Mouse (Mus musculus): ENCODE data around the gene Msi1. TPM values are rescaled to one million over a fixed set of nuclear protein-coding genes. Genes with fewer than 3 reads are reported as not detected.

The Msi1 gene
- total and polyA plus RNA-seq, 3 experiments: 3.5 to 5.7 TPM; not detected in 1

GRCm38 (mm10) chr5:115450410-115451317, 21.3 kb downstream of the Msi1 start:
- Histone ChIP-seq H3K9ac (ENCODE audit: control insufficient read depth, low read depth, low read length, poor library complexity, severe bottlenecking) (no peak overlapping the region), H3K4me1 (ENCODE audit: control insufficient read depth in 1 of 2, insufficient read depth in 2 of 2, low read length in 2 of 2) (peaks cover 3 to 14% of the 10 kb centered on the region in 2 experiments), H3K4me3 (ENCODE audit: control insufficient read depth in 1 of 2, insufficient read depth in 1 of 2, low read depth in 2 of 2, low read length in 2 of 2) (no peak overlapping the region), H3K9me3 (replicated peaks; ENCODE audit: insufficient read depth, low read length) (no peaks in the 10 kb centered on the region), H3K36me3 (ENCODE audit: control insufficient read depth in 1 of 2, insufficient read depth in 2 of 2, low read length in 2 of 2) (peaks cover 0 to 11% of the 10 kb centered on the region in 2 experiments; a peak in 2 of 4 replicates), H3K27me3 (ENCODE audit: control insufficient read depth in 1 of 2, insufficient read depth in 2 of 2, low read length in 2 of 2) (no peaks in the 10 kb centered on the region), H3K27ac (ENCODE audit: control insufficient read depth, low read depth, low read length) (no peak overlapping the region), H3K79me2 (ENCODE audit: control insufficient read depth, insufficient read depth, low read length, poor library complexity) (no peaks in the 10 kb centered on the region)
- DNase-seq (ENCODE audit: low read depth, low spot score): no peak
- no peak for TF ChIP-seq UBTF (IDR thresholded peaks at IDR 0.05; ENCODE audit: borderline replicate concordance, insufficient read depth, low read depth, low read length)

DNA sequence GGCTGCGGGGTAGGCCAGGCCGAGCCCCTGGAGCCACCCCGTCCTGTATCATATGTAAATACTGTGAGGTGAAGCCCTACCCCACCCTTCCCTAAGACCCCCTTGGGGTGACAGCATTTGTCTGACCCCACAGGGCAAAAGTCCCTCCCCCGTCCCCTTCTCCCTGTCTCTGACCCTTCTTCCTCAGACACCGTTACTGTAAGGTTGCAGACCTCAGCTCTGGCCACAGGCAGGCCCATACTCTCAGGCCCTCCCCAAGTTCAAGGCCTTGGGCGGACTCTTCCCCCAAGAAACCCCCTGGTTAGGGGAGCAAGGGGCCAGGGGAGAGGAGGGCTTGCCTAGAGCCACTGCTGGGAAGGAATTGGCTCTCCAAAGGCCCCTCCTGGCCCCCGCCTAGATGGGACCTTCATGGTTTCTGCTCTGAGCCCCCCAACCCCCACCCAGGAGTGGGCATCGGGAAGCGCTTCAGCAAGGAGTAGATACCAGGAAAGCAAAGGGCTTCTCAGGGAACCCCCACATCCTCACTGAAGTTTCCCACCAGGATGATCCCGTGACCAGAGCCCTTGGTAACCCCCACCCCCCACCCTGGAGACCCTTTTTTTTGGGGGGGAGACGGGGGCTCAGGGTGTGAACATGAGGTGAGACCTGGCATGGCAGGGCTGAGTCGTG, 25.2 kb downstream of the Msi1 start:
- H3K9ac ChIP-seq (ENCODE audit: control insufficient read depth, low read depth, low read length, poor library complexity, severe bottlenecking): no peak overlapping the region
- no peaks in the 10 kb centered on the region for H3K27me3 ChIP-seq (ENCODE audit: control insufficient read depth in 1 of 2, insufficient read depth in 2 of 2, low read length in 2 of 2)
- H3K36me3 ChIP-seq (ENCODE audit: control insufficient read depth in 1 of 2, insufficient read depth in 2 of 2, low read length in 2 of 2): no peaks in the 10 kb centered on the region
- no peak for DNase-seq (ENCODE audit: low read depth, low spot score)
- no peak overlapping the region for H3K27ac ChIP-seq (ENCODE audit: control insufficient read depth, low read depth, low read length)
- H3K4me1 ChIP-seq (ENCODE audit: control insufficient read depth in 1 of 2, insufficient read depth in 2 of 2, low read length in 2 of 2): no peaks in the 10 kb centered on the region
- no peaks in the 10 kb centered on the region for H3K9me3 ChIP-seq (replicated peaks; ENCODE audit: insufficient read depth, low read length)
- H3K79me2 ChIP-seq (ENCODE audit: control insufficient read depth, insufficient read depth, low read length, poor library complexity): no peaks in the 10 kb centered on the region
- H3K4me3 ChIP-seq (ENCODE audit: control insufficient read depth in 1 of 2, insufficient read depth in 1 of 2, low read depth in 2 of 2, low read length in 2 of 2): no peak overlapping the region
- TF ChIP-seq POLR2AphosphoS2 (IDR thresholded peaks at IDR 0.05; ENCODE audit: low read length): no peak
- no peak for TF ChIP-seq POLR2AphosphoS5 (IDR thresholded peaks at IDR 0.05; ENCODE audit: borderline replicate concordance, low read depth, low read length)

GRCm38 (mm10) chr5:115455838-115456237, 26.4 kb downstream of the Msi1 start:
- Histone ChIP-seq H3K4me3 (ENCODE audit: control insufficient read depth in 1 of 2, insufficient read depth in 1 of 2, low read depth in 2 of 2, low read length in 2 of 2) (no peak overlapping the region), H3K79me2 (ENCODE audit: control insufficient read depth, insufficient read depth, low read length, poor library complexity) (no peaks in the 10 kb centered on the region), H3K9ac (ENCODE audit: control insufficient read depth, low read depth, low read length, poor library complexity, severe bottlenecking) (no peak overlapping the region), H3K27ac (ENCODE audit: control insufficient read depth, low read depth, low read length) (no peak overlapping the region), H3K27me3 (ENCODE audit: control insufficient read depth in 1 of 2, insufficient read depth in 2 of 2, low read length in 2 of 2) (no peaks in the 10 kb centered on the region), H3K36me3 (ENCODE audit: control insufficient read depth in 1 of 2, insufficient read depth in 2 of 2, low read length in 2 of 2) (no peaks in the 10 kb centered on the region), H3K4me1 (ENCODE audit: control insufficient read depth in 1 of 2, insufficient read depth in 2 of 2, low read length in 2 of 2) (no peaks in the 10 kb centered on the region), H3K9me3 (replicated peaks; ENCODE audit: insufficient read depth, low read length) (no peaks in the 10 kb centered on the region)
- no peak for DNase-seq (ENCODE audit: low read depth, low spot score)
- TF ChIP-seq CHD2 (IDR thresholded peaks at IDR 0.05; ENCODE audit: low read length): no peak
- TF ChIP-seq ELF1 (IDR thresholded peaks at IDR 0.05; ENCODE audit: low read depth, low read length): no peak
- TF ChIP-seq MYC (IDR thresholded peaks at IDR 0.05; ENCODE audit: low read depth, low read length): no peak
- no peak for TF ChIP-seq RCOR1 (IDR thresholded peaks at IDR 0.05; ENCODE audit: low read depth, low read length)
- TF ChIP-seq TBP (IDR thresholded peaks at IDR 0.05; ENCODE audit: low read depth, low read length): no peak
- TF ChIP-seq USF1 (IDR thresholded peaks at IDR 0.05; ENCODE audit: low read depth, low read length): no peak

All from MEL (cell line).